Mouse (Mus musculus) c-Kit-positive CD71-positive TER-119-negative erythroid progenitor cells, embryonic 14.5 days (primary cell): ENCODE measurements around the gene Socs4.
"Not testable (repeated sequence)": the region's sequence is repeated elsewhere in the genome, so short reads cannot be mapped to it uniquely, and the experiment has no call there.

ENCODE experiments used
- DNase-seq: peaks from one replicate; pipeline ENCODE4 v3.0.0-alpha.2; 2013; ENCODE audit warnings: low read depth

Gene Socs4

GRCm38 (mm10) chr14:47287021-47287420 is 10.3 kb downstream of the Socs4 start:
- no peak for DNase-seq

DNA sequence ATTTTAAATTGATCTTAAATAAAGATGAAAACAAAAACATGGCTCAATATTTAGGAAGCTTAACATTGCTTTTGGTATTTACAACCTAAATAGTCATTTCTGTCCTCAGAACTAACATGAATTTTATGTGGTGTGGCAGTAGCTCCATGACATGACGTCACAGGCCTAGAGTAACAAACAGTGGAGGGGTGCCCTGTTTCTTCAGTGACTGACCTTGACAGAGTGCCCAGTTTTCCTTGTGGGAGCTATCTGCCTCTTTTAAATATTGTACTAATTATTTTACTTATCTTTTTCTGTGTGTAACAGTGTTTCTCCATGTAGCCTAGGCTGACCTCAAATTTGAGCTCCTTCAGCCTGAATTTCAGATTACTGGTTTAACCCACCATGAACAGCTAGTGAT is 15.0 kb downstream of the Socs4 start:
- no peak for DNase-seq

DNA sequence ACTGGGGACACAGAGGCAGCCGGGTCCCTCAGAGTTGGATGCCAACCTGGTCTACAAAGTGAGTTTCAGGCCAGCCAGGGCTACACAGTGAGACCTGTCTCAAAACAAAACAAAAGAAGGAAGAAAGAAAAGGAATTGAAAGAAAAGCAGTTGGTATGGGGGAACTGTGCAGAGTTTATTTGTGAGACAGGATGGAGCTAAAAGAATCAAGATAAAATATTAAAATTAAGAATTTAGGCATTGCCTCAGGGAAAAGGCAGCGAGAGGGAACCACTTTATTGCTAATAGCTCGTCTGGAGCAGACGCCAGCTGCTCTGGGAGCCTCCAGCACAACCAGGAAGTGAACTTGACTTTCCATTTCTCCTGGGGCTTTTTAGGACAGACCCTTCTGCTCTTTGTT is 17.4 kb downstream of the Socs4 start:
- no peak for DNase-seq

- no peak for DNase-seq
These were observed 19.5 kb downstream of the Socs4 start for GRCm38 (mm10) chr14:47296232-47296631.

- peak; percentile 76 for DNase-seq
These were observed 21.2 kb downstream of the Socs4 start, which contains the start of gene Mapk1ip1l for GRCm38 (mm10) chr14:47297785-47298407. TSS of gene Mapk1ip1l (plus strand) at chr14:47298266.

DNA sequence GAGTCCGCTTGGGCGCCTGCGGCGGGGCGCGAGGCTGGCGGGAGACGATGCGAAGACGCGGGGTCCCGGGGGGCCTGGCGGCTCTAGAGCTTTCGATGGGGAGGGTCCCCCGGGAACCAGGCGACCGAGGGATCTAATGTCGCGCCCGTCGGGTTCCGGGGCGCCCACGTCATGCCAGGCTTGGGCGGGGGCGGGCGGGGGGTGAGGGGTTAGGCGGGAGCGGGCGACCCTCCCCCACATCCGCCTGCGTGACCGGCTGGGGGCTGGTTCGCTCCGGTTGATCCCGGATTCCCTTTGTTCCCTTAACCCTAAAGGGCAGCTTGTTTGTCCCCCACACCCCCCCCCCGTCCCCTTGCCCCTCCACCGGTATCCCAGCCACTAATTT is 21.7 kb downstream of the Socs4 start:
- no peak for DNase-seq

- no peak for DNase-seq
These were observed 22.1 kb downstream of the Socs4 start for GRCm38 (mm10) chr14:47298819-47299261.

GRCm38 (mm10) chr14:47302885-47303680 is 26.4 kb downstream of the Socs4 start:
- no peak for DNase-seq

DNA sequence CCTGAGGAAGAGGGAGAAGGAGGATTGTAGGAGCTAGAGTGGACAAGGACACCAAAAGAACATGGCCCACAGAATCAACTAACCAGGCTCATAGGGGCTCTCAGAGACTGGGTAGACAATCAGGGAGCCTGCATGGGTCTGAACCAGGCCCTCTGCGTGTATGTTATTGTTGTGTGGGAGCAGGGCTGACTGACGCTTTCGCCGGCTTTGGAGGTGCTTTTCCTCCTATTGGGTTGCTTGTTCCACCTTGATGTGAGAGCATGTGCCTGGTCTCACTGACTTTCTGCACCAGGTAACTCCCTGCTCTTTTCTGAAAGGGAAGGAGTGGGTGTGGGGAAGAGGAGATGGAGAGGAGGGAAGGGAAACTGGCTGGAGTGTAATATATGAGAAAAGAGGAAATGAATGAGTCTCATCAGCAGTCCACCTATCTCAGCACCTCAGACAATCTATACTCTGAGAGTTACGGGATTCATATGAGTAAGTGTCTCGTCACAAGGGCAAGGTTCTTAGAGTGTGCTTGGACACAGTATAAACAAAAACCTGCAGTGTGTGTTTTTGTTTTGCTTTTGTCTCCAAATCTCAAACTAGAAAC is 28.2 kb downstream of the Socs4 start:
- DNase-seq, result no peak

- DNase-seq, result no peak
These were observed 29.2 kb downstream of the Socs4 start for GRCm38 (mm10) chr14:47305933-47306332.

- no peak for DNase-seq
These were observed 30.9 kb downstream of the Socs4 start for GRCm38 (mm10) chr14:47307669-47308068.

DNA sequence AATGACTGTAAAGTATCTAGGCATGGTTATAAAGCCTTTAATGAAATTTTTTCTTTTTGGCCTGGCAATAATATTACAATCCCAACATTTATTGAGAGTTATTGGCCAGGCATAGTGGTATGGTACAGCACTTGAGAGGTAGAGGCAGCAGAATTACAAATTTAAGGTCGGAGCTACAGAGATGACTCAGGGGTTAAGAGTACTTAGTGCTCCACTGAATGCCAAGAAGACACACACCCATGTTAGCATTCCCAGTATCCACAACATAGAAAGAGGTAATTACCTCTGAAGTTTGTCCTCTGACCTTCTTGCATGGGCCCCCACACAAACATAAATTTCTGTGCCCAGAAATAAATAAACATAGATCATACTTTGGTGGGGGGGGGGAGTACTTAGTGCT is 32.3 kb downstream of the Socs4 start:
- no peak for DNase-seq

- no peak for DNase-seq
These were observed 33.8 kb downstream of the Socs4 start for GRCm38 (mm10) chr14:47310342-47311181.

DNA sequence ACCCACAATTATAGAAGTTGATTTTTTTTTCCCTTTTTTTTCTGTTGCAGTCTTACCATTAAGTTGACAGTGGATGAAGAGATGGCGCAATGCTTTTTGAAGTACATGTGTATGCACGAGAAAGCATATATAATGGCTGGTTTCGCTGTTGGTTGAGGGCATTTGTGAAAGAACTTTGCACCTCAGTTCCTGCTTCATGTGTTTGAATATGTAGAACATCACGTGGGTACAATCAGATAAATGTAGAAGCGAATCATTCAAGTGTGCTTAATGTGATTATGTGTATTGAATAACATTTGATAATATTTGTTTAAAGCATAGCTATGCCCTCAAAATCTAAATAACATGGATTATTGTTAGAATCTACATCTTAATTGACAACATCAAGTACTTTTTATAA is 42.6 kb downstream of the Socs4 start:
- DNase-seq, result no peak

DNA sequence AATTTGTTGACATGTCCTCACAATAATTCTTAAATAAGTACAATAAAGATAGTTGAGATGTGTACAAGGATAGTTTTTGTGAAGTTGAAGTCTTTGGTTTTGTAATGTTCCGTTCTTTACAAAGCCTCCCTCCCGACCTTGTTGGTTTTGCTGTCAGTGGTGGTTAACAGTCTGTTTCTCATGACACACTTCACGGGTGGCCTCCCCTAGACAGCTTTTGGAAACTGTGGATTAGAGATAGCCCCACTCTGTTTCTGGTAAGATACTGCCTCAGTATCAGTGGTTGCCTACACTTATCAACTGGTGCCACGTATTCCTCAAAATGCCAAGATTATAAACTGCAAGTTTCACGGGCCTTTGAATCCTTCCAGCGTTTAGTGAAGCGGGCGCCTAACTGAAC is 44.9 kb downstream of the Socs4 start:
- not testable (repeated sequence) for DNase-seq

DNA sequence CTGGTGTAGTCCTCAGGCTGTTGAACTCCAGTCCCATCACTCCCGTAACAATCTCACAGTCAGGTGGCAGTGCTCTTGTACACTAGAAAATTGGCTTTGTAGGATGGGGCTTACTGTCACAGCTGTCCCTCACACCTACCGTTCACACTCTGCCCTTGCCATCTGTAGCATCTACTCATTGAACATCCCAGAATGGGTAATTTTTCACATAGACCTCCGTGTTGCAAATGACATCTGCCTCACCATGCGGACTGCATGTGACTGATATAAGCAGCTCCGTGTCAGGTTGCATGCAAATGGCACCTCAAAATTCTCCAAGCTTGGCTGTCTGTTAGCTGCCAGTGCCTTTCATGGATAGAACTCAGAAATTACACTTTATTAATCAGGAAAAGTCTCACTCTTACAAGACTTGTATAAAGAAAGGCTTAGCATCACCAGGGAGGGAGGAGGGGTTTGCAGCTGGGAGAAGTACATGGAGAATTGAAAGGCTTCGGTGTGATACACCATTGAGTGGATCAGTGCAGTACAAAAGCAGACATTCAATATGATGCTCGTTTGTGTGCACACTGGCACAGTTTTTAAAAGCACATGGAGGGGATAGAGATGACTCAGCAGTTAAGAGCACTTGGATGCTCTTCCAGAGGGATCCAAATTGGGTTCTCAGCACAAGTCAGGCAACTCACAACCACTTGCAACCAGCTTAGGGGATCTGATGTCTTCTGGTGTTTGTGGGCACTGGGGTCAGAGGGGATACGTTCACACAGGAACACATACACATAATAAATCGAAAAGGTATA is 49.4 kb downstream of the Socs4 start:
- no peak for DNase-seq

DNA sequence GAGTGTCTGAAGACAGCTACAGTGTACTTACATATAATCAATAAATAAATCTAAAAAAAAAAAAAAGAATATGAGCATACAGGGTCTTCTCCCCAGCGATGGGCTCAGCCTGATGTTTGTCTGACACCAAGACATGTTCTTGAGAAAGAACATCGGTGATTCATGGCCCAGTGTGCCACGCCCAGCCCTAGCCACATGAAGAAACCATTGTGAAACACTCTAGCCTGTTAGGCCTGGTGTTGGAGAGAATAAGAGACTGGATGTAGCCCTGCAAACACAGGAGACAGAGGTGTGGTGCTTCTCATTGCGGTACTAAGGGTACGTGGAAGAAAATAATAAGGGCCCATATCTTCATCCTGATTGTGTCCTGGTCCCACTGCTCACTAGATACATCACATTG is 50.6 kb downstream of the Socs4 start:
- DNase-seq, result no peak

GRCm38 (mm10) chr14:47331920-47332319 is 55.2 kb downstream of the Socs4 start:
- DNase-seq, result no peak

- peak; percentile 38 for DNase-seq
These were observed 58.1 kb downstream of the Socs4 start for GRCm38 (mm10) chr14:47334819-47335218.

GRCm38 (mm10) chr14:47335300-47335699 is 58.6 kb downstream of the Socs4 start:
- DNase-seq, result no peak

GRCm38 (mm10) chr14:47340231-47340925 is 63.6 kb downstream of the Socs4 start:
- DNase-seq, result no peak
